Mouse (Mus musculus) heart, postnatal 14 days (tissue): ENCODE data around the gene Thbs1. TPM values are rescaled to one million over a fixed set of nuclear protein-coding genes. Genes with fewer than 3 reads are reported as not detected.

Source experiments
- DNase-seq, 2 experiments: peaks; one replicate each; pipeline ENCODE4 v3.0.0; 2021 to 2022
- intact Hi-C: fragments of 180-260 bp; cut with DNase I; formaldehyde crosslinking; loops from one replicate; pipeline ENCODE4 v1.15.1; 2025
- long read RNA-seq, 2 experiments: library from polyadenylated mRNA; stranded (forward); transcript quantifications; one replicate each; pipeline ENCODE4 v2.0.0; 2021
- total RNA-seq, 2 experiments: library from RNA; stranded (reverse); gene quantifications; 2 replicates each; pipeline ENCODE4 v1.2.3; 2021

The Thbs1 gene
- 10 to 100 TPM; 20.3 to 24.0 TPM for total RNA-seq
- long read RNA-seq, experiment 1, full-length matches to known transcripts, result 4 of 16 reads
- long read RNA-seq, experiment 1, partial matches to known transcripts, result 9 of 16 reads
- long read RNA-seq, experiment 1, other reads (novel, unspliced or antisense), result 3 of 16 reads
- long read RNA-seq, experiment 2, full-length matches to known transcripts, result 5 of 12 reads
- long read RNA-seq, experiment 2, partial matches to known transcripts, result 4 of 12 reads
- long read RNA-seq, experiment 2, other reads (novel, unspliced or antisense), result 3 of 12 reads

DNA sequence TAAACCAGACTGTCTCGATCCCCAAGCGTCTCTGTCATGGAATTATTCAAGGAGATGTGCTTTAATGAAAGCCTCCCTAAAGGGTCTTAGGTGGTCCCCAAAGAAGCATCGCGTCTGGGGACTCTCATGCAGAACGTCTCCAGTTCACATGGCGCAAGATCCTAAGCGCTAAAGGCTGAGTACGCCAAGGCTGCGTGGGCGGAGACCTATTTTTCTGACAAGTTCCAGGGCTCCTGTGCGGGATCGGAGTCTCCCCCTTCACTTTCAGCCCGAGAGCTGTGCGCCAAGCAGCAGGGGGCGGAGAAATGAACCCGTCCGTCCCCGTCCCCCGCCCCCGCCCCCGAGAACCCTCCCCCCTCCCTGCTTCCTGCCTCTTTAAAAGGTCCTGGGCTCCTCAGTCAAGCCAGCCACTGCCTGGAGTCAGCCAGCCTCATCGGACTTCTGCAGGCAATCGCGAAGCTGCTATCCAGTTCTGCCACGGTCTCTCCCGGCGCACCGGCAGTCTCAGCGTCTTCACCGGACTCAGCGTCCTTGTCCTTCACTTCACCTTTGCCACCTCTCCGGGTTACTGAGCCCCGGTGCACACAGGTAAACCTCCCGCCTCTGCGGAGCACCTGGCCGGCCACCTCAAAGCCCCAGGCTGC lies at the start of gene Thbs1:
TSS of gene Thbs1 (plus strand) at position 389 of the 644 bp plus-strand sequence.
- peak; percentile 77 for DNase-seq
- intact Hi-C loops, result loop anchor here (2.0 to 5.0 kb wide), 4 partner anchors 74 to 571 kb away; no protein-coding TSS in a partner anchor

DNA sequence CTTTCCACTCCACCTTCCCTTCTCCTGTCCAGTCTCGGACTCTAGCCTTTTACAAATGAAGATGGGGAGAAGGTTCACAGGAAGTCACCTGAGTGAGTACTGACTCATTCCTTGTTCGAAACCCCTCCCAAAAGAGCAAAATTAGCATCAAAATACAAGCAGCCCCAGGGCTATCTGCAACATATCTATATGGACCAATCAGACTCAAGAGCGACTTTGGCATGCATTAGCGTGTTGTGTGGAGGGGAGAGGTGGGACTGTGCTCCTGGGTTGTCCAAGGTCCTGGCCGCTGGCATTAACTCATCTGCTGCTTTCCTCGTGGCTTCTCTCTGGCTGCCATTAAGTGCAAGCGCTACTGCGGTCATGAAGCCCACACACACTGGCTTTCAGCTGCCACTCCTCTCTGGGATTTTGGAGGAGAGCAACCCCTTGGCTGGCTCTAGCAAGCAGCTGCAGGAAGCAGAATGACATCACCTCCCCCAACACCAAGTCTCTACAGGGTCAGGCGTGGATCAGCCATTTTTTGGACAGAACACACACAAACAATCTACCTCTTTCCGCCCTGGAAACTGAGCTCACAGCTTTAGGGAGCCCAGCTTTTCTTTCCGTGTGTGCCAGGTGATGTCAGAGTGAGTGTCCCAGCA lies 47.4 kb upstream of the Thbs1 start:
- peak in 1 of 2 experiments; percentile 40 for DNase-seq
- intact Hi-C loops, result loop anchor here (10.0 kb wide), 1 partner anchor 759 kb away; no protein-coding TSS in a partner anchor

DNA sequence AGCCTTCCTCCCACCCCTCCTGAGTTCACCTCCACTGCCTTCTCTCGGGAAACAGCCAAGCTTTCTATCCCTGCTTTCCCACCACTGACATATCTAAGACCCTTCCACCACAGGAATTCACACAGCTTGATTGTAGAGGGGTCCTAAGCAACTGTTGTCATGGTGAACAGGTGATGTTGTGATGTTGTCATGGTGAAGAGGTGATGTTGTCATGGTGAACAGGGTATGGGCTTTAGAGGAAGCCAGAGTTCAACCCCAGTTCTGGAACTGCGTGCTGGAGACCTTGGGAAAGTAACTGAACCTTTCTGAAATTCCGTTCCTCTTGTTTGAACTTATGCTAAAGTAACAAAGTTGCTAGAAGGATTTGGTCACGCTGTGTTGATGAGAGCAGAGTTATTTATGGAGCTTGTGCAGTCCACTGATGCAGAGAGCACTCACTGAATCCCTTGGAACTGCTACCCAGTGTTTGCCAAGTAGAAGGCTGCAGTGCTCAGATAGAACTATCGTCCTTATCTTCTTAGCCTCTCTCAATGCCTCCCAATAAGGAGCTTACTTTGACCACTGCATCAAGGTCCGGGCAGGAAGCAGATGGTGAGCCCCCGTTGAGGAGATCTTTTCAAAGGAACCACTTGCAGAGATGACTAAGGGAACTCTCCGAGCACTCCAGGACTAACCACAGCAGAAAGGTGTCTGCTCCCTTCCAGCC lies 45.5 kb upstream of the Thbs1 start:
- intact Hi-C loops, result loop anchor here (10.0 kb wide), 1 partner anchor 761 kb away; no protein-coding TSS in a partner anchor
- DNase-seq, result no peak

DNA sequence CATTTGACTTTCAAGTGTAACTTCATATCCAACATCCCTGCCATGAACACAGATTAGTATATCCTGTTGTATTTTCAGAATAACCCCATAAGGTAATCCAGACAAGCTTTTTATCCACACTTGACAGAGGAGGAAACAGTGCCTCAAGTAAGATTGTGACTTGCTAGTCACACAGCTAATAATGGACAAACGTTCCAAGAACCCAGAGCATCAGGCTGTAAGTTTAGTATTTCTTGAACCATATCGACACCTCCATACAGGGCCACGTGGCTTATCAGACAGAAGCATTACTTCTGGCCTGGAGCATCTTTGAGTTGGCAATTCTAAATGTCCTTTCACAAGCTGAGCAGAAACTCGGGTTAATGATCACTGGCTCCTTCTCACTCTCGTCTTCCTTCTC lies 41.7 kb upstream of the Thbs1 start:
- DNase-seq, result no peak

DNA sequence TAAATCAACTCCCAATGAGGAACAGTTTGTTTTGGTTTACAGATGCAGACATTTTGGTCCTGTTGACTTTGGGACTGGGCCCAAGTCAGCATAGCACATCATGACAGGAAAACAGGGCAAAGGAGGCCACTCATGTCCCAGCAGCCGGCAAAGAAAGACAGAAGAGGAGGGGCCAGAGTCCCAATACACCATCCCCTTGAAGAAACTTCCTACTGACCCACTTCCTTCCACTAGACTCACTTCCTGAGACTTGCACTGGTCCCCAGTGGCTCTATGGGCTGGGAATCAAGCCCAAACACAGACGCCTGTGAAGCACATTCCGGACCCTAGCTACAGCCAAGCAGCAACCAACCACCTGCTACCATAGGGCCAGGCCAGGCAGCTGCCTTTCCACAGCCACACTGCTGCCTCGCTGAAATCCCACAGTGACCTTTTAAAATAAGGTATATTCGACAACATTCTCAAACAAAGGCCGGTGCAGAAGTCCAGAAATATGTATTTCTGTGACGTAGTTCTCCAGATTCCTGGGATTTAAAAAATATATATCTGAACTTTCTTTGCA lies 38.8 kb upstream of the Thbs1 start:
- peak; percentile 30 to 48 for DNase-seq

More for the DNA sequence above, 41.7 kb upstream of the Thbs1 start:
- intact Hi-C loops, result loop anchor here (10.0 kb wide), 1 partner anchor 765 kb away; no protein-coding TSS in a partner anchor

DNA sequence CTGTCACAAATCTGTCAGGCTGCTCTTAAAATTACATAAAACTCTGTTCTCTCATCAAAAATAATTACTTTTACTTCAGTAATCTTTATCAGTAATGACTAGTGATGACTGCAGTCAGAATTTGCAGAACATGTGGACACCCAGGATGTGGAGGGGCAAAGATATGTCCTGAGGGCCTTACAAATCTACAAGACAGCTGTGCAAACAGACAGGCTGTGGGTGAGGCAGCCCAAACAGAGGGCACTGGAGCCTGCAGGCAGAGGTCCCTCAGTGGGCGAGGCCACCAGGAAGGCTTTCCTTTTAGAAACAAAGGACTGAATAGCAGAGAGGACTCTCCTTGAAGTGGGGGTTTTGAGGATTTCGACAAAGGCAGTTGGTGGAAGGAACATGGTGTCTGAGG lies 37.6 kb upstream of the Thbs1 start:
- DNase-seq, result no peak
- intact Hi-C loops, result no loop called here

More for the DNA sequence above, 38.8 kb upstream of the Thbs1 start:
- intact Hi-C loops, result no loop called here

DNA sequence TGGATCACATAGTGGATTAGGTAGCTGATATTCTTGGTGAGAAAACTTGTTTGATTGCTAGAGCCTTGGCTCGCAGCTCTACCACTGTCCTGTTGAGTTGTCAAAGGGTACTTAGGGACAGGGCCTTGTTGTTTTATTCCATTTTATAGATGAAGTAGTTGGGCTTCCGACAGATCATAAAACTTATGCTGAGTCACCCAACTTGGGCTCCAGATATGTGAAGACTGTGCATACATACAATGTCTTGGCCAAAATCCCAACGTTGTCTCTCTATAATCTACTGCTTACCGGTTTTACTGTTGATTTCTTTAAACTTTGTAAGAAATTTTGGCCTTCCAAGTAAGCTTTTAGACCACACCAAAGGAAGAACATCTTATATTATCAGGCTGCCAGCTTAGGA lies 36.5 kb upstream of the Thbs1 start:
- intact Hi-C loops, result no loop called here
- no peak for DNase-seq

DNA sequence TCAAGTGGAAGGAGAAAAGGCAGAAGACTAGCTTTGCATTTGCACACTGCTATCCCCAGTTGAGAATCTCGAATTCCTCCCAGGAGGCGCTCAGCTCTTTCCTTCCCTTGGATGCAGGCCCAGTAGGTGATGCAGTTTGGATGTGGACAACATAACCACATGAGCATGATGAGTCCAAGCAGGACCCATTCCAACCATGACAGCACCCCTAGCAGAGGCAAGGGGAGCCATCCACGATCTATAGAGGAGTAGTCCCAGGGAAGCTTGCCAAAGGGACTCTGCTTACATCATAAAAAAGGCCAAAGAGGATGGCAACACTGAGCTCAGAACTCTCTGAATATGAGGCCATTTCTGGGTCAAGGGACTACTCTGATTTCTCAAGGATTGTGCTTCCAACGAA lies 32.5 kb upstream of the Thbs1 start:
- DNase-seq, result peak in 1 of 2 experiments; percentile 25
- intact Hi-C loops, result no loop called here

DNA sequence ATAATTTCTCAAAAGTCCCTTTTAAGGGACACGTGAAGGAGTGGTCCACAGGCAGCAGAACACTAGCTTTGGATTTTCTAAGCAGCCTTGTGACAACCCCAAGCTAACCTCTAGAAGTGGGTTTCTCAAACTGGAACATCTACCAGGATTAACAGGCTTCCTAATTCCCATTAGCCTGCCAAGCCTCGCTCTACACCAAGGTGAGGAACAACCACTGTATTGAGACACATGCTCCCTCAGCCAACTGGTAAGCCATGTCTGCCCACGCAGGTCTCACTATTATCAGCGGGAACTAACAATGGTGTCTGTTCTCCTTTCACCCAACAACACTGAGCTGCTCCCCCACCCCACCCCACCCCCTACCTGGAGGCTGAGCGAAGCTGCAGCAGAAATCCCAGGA lies 30.1 kb upstream of the Thbs1 start:
- intact Hi-C loops, result no loop called here

DNA sequence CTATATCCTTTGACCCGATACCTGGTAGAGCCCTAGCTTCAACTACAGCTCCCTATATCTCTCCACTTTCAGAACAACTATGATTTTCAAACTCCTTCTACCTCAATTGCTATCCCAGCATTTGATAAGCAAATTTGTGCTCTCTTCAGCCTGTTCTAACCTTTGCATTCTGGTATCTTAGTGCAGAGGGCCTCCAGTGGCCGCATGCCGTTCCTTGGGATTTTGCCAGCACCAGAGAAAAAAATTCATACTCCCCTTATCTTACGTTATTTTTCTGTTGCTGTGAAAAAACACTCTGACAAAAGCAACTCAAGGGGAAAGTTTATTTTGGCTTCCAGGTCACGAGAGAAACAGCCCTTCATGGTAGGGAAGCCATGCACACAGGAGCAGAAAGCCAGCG lies 28.0 kb upstream of the Thbs1 start:
- intact Hi-C loops, result no loop called here
- DNase-seq, result peak in 1 of 2 experiments; percentile 20

More for the DNA sequence above, 30.1 kb upstream of the Thbs1 start:
- DNase-seq, result no peak

DNA sequence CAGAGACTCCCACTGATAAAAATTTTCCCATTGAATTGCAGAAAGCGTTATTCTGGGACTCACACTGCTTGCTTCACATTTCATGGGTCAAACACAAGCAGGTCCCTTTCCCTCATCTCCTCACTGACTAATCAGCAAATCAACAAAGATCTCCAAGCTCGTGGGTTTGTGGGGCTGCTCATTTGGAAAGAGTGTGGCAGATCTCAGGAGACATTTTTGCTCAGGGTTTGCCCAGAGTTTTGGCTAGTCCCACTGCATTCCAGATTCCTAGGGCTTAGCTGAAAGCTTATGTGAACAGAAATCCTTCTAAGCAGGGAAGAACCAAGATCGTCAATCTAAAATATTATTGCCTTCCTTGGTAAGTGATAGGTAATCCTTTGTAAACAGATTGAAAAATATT lies 27.0 kb upstream of the Thbs1 start:
- intact Hi-C loops, result no loop called here
- no peak for DNase-seq

DNA sequence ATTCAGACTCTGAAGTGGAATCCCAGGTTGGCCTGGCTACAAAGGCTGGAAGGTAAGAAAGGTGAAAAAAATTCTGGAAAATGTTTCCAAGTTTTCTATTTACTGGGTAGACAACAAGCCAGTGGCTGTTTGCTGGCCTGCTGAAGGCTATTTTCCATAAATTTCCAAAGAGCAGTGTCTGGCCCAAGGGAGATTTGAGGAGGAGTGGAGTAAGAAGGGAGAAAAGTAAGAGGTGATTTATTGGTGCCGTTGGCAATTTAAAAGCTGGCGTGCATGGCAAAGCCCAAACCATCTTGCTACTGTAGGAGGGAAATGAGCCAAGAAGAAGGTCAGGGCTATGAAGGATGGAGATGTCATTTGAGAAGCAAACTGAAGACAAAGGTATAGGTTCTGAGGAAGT lies 26.0 kb upstream of the Thbs1 start:
- intact Hi-C loops, result no loop called here
- no peak for DNase-seq

DNA sequence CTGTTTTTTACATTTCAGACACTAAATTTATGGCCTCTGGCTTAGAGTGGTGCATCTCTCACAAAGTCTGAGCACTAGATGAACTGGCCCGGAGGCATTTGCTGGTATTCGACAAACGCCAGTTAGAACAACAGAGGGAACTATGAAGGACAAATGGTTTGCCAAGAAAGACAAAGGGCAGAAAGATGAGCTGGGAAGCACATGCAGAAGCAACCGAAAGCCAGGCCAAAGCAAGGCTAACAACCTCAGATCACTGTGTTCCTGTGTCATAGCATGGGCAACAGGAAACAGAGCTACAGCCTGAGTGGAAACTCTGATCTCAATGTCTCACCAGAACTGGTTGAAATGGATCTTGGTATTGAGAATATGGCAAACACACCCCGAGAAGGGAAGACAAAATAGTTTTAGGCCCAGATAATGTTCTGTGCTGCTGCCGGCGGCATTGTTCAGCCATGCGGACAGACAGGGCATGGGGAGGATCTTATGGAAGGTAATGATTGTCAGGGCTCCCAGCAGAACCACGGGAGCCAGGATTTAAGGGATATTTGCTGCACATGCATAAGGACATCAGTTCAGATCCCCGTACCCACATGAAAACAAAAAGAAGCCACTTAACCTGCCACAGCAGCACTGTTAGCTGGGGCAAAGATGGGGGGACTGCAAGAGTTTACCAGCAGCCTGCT lies 24.5 kb upstream of the Thbs1 start:
- intact Hi-C loops, result no loop called here
- DNase-seq, result no peak

DNA sequence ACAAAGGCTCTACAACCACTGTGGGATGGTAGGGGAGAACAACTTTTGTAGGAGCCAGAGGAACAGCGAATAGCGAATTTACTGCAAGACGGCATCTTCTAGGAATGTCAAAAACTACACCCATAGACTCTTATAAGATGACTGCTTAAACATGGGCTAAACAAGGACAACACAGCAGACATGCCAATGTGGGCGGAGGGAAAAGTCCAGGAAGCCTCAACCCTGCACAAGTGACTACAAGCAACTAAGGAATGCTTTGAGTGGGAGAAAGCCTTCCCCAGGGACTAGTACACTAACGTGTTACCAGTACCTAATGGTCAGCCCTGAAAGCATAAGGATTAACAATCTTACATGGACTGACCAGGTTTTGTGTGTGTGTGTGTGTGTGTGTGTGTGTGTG lies 20.4 kb upstream of the Thbs1 start:
- intact Hi-C loops, result no loop called here
- DNase-seq, result peak in 1 of 2 experiments; percentile 51

DNA sequence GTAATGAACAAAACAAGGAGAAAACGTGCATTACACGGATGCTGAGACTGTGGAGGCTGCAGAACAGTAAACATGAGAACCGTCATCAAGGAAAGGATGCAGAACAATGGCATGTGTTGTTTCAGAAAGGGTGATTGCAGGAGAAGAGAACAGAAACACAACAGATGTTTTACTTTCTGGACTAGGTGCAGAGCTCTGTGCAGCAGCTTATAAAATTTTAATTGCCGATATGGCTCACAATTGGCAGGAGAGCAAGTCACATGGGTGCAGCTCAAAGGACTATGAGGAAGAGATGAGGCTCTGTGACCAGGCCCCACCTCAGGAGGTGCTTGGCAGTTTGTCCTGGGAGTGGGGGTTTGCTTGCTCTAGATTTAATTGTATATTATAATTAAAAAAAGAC lies 12.6 kb upstream of the Thbs1 start:
- intact Hi-C loops, result no loop called here
- no peak for DNase-seq

DNA sequence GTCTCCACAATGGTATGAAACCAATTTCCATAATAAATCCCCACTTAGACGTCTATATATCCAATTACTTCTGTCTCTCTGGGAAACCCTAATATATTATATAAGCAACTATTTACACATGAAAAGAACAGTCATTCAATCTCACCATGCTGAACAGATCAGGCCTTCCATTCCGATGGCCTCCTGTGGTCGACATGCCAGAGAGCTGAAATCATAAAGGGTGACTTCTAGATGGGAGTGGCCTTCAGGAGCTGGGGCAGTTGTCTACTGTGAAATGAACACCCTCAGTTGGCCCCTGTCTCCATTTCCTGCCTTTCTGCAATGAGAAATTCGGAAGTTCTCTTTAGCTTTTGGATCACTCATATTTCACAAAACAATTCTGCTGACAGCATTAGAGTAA lies 9.5 kb upstream of the Thbs1 start:
- no peak for DNase-seq
- intact Hi-C loops, result no loop called here

DNA sequence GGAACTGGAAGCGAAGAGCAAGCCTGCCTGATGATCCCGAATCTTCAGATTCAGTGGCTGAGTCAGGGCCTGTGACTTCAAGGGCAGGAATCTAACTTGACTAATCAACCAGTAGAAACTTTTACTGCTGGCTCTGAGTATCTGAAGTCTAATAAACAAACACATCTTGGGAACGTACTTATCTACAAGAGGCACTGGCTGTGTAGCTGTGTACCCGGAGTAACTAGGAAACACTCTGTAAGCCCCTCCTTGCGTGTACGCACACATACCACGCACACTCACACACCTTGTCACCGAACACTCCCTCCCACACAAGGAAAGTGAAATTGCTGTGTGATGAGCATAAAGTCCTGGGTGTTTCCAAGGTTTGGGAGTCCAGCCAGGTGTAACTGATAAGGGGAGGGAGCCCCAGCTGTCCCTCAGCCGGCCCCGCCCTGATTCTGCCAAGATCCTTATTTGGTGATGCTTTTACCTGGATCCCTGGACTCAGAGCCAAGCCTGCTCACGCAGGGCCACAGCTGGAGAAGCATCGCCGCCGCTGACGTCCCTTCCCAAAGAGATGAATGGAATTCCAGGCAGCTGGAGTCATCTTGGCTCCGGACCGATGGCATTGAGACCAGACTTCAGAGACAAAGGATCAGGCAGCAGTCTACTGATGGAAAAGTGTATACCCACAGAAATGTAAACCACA lies 1.3 kb upstream of the Thbs1 start:
- intact Hi-C loops, result loop anchor here (2.0 to 5.0 kb wide), 4 partner anchors 73 to 570 kb away; no protein-coding TSS in a partner anchor
- peak; percentile 28 to 45 for DNase-seq

DNA sequence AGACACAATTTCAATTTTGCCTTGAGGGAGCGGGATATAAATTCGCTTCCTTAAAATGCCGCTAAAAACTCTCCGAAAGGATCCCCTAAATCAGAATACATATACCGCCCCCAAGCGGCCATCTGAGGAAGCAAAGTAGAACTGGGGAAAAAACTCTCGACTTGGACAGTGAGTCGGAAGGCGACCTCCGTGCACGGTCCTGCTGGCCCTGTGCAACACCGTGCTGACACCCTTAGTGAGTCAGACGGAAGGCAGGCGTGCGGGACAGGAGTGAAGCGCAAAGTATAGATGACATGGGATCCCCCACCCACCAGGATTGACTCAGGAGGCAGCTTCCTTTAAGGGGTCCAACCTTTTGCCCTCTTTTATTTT lies 574 bp upstream of the Thbs1 start:
- intact Hi-C loops, result loop anchor here (2.0 to 5.0 kb wide), 4 partner anchors 74 to 570 kb away; no protein-coding TSS in a partner anchor
- DNase-seq, result peak; percentile 89 to 90

DNA sequence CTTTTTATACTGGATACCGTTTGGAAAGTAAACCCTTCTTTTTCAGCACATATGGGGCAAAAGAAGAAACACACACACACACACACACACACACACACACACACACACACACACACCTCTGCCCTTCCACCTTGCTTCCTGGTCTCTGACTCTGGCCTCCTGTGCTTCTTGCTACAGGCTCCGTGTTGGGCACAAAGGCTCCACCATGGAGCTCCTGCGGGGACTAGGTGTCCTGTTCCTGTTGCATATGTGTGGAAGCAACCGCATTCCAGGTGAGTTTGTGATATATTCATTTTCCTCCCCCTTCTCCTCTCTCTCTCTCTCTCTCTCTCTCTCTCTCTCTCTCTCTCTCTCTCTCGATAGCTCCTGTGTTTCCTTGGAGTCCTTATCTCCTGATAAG lies 762 bp downstream of the Thbs1 start:
- intact Hi-C loops, result loop anchor here (5.0 kb wide), 2 partner anchors 75 to 135 kb away; no protein-coding TSS in a partner anchor
- DNase-seq, result no peak
